Mouse (Mus musculus) erythroblast, embryonic 14.5 days (primary cell): ENCODE measurements around the gene Nup205. TPM values are rescaled to one million over a fixed set of nuclear protein-coding genes. Genes with fewer than 3 reads are reported as not detected.

Experiments
- H3K27me3 ChIP-seq: 2 replicates; pipeline ENCODE4 v1.6.1; 2012; ENCODE audit warnings: inconsistent platforms; ENCODE audit not compliant: control insufficient read depth
- H3K36me3 ChIP-seq: 2 replicates; pipeline ENCODE4 v1.6.1; 2012; ENCODE audit warnings: mild to moderate bottlenecking, inconsistent platforms; ENCODE audit not compliant: control insufficient read depth
- H3K4me1 ChIP-seq: 2 replicates; pipeline ENCODE4 v1.6.1; 2012; ENCODE audit warnings: inconsistent platforms; ENCODE audit not compliant: control insufficient read depth
- H3K4me3 ChIP-seq: replicated peaks from 2 replicates; pipeline ENCODE3; 2012; ENCODE audit warnings: moderate library complexity, mild to moderate bottlenecking, inconsistent platforms
- H3K9me3 ChIP-seq: 2 replicates; pipeline ENCODE4 v1.6.1; 2012; ENCODE audit warnings: low read length, inconsistent platforms, mixed read lengths; ENCODE audit not compliant: control insufficient read depth
- GATA1 ChIP-seq: IDR thresholded peaks from 2 replicates; pipeline ENCODE4 v1.6.1; 2012; ENCODE audit warnings: low read length, inconsistent platforms, mixed read lengths
- TAL1 ChIP-seq: IDR thresholded peaks from 3 replicates; pipeline ENCODE4 v1.6.1; 2012; ENCODE audit warnings: low read length, inconsistent platforms, mixed read lengths
- polyA plus RNA-seq: library from polyadenylated mRNA; stranded (reverse); fragments of >175 nt; gene quantifications from 2 replicates; pipeline ENCODE4 v1.2.3, GENCODE M21; 2012

Nup205 gene
- polyA plus RNA-seq, 1 experiment: 0.25 TPM

DNA sequence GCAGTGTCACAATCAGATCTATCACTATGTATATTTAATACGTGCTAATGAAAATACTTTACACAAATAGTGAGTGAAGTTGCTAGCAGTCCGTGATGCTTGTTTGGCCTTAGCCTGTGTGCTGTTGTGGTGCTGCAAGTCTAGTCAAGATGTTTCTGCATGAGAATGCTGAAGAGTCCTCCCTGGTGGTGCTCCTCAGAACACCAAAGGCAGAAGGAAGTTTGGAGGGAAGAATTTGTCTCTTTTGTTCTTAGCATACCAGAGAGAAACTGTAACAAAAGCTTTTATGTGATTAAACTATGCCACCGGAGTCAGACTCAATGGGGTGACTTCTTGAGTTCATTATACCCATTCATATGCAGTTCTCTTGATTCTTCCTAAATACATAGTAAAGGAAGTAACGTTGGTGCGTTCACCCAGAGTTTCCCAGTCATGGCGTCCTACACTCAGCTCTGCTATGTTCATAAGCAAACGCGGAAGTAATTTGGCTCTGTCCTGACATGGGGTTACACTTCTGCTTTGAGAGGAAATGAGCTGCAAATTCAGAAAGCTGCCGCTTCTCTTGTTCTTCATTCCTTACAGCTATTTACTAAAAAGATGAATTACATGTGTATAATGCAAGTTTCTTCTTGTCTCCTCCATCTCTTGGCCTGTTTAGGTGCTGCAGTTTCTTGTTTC lies 59.0 kb downstream of the Nup205 start:
- Histone ChIP-seq H3K4me3 (no peak overlapping the region), H3K36me3 (peaks cover 93% of the 10 kb centered on the region), H3K27me3 (no peaks in the 10 kb centered on the region), H3K4me1 (no peaks in the 10 kb centered on the region), H3K9me3 (no peaks in the 10 kb centered on the region)
- no peak for TF ChIP-seq TAL1
- no peak for TF ChIP-seq GATA1

DNA sequence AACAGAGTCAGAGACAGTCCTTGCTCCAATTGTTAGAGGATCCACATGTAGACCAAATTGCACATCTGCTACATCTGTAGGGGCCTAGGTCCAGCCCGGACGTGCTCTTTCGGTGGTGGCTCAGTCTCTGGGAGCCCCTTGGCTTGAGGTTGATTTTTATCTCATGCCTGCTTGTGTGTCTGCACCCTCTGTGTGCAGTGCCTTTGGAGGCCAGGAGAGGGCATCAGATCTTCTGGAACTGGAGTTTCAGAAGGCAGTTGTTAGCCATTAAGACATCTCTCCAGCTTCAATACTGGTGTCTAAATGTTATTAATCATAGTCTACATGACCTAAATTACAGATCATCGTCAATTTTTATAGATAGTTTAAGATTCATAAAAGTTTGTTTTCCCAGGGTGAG lies 66.0 kb downstream of the Nup205 start:
- Histone ChIP-seq H3K36me3 (peaks cover 86% of the 10 kb centered on the region), H3K4me1 (peaks cover 5% of the 10 kb centered on the region), H3K9me3 (peaks cover 4% of the 10 kb centered on the region), H3K27me3 (no peaks in the 10 kb centered on the region), H3K4me3 (no peak overlapping the region)
- TF ChIP-seq TAL1: no peak
- TF ChIP-seq GATA1: no peak

DNA sequence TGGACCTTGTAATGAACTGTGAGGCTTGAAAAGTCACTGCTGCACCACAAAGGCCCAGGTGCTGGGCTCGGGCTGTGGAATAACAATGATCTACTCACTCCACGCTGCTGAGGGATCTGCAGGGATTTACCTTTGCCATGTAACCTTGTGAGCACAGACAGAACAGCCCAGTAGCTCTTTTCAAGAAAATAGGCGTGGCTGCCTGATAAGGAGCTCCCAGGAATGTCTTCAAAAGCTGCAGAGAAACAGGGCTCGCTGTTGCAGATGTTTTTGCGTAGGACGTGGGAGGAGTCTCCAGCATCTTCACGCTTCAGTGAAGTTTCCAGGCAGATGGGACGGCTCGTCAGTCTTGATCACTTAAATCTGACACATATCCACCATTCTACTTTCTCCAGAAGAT lies 66.8 kb downstream of the Nup205 start:
- peaks cover 78% of the 10 kb centered on the region for H3K36me3 ChIP-seq

DNA sequence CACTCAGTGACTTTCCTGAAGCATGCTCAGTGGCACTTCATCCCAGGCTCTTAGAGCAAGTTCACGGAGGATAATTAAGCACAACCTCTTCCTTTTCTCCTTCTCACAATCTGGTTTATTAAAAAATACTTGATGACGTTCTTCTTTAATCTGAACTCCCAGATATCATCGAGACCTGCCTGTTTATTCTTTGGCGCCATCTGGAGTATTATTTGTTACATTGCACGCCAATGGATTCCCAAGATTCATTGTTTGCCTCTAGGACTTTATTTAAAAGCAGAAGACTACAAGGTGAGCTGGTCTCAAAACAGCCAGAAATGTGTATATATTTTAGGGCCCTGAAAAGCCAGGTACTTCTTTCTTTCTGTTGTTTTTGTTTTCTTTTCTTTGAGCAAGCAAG lies 67.9 kb downstream of the Nup205 start:
- Histone ChIP-seq H3K4me3 (no peak overlapping the region), H3K9me3 (peaks cover 4% of the 10 kb centered on the region), H3K4me1 (peaks cover 5% of the 10 kb centered on the region), H3K27me3 (no peaks in the 10 kb centered on the region), H3K36me3 (peaks cover 70% of the 10 kb centered on the region)
- TF ChIP-seq TAL1: no peak

More for the DNA sequence above, 66.8 kb downstream of the Nup205 start:
- H3K9me3 ChIP-seq: peaks cover 4% of the 10 kb centered on the region
- TF ChIP-seq GATA1: no peak
- no peak for TF ChIP-seq TAL1
- no peaks in the 10 kb centered on the region for H3K27me3 ChIP-seq
- H3K4me1 ChIP-seq: peaks cover 5% of the 10 kb centered on the region
- no peak overlapping the region for H3K4me3 ChIP-seq

DNA sequence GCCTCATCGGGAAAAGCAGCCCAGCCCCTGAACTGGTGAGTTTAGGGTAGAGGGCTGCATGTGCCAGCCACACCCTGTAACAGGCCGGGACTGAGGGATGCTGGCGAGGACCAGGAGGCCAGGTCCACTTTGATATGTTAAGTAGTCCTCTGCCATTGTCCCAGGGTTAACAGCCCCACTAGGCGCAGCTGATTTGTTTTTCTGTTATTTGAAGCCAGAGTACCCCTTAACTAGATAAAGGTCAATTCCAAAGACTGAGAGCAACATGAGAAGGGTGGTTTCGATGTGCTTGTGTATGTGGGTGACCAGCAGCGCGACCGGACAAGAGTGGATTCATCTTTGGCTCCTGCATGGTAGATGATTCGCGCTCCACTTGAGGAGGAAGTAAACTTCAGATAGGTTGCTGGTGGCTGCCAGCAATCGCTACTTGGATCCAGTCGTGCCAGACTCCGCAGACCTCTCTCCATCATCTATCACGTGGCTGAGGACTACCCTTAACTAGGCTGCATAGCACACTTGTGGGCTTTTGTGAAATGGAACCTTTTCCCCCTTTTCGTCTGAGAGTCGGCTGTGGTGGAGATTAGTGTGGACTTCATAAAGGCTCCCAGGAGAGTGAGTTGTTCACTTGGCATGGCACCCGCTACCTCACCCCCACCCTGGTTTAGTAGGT lies 74.7 kb downstream of the Nup205 start:
- no peaks in the 10 kb centered on the region for H3K27me3 ChIP-seq
- peak overlapping the region; percentile 95 for H3K4me3 ChIP-seq
- H3K36me3 ChIP-seq: peaks cover 27% of the 10 kb centered on the region
- H3K9me3 ChIP-seq: no peaks in the 10 kb centered on the region
- H3K4me1 ChIP-seq: peaks cover 51% of the 10 kb centered on the region
- TF ChIP-seq GATA1 (no peak), TAL1 (no peak)

DNA sequence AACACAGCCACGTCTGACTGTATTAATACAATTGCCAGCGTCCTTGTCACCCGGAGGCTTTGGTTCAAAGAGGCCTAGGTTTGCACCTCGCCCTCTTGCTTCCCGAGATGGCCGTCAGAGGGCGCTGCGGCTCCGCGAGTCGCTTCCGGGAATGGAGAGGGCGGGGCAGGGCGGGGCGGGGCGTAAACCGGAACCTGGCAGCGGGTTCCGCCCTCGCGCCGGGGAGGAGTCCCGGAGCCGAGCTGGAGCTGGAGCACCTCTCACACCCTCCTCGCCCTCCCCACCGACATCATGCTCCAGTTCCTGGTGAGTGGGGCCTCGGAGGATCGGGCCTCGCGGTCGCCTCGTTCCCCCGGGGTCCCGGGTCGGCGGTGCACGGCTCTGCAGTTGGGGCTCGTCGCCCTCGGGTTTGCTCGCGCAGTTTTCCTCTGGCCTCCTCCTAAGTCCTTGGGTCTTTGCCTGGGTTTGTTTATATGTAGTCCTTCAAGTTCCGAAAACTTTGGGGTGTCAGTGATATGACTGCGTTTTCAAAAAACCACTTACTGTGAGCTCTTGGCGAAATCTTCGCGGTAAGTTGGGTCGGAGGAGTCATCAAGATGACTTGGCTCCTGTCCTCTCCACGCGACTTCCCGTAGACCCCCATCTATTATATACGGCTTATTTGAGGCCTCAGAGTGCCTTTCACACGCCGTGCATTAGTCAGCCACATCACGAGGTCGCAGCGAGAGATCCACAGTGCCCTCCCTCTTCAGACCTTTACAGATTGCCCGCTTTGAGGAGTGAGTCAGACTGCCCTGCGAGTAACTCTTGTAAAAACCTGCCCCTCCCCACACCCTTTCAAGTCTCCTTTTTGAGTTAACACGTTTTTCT lies 75.5 kb downstream of the Nup205 start:
- no peaks in the 10 kb centered on the region for H3K9me3 ChIP-seq
- H3K4me3 ChIP-seq: peak overlapping the region; percentile 95
- H3K27me3 ChIP-seq: no peaks in the 10 kb centered on the region
- peaks cover 58% of the 10 kb centered on the region for H3K4me1 ChIP-seq
- H3K36me3 ChIP-seq: peaks cover 28% of the 10 kb centered on the region
- TF ChIP-seq TAL1 (no peak), GATA1 (no peak)

DNA sequence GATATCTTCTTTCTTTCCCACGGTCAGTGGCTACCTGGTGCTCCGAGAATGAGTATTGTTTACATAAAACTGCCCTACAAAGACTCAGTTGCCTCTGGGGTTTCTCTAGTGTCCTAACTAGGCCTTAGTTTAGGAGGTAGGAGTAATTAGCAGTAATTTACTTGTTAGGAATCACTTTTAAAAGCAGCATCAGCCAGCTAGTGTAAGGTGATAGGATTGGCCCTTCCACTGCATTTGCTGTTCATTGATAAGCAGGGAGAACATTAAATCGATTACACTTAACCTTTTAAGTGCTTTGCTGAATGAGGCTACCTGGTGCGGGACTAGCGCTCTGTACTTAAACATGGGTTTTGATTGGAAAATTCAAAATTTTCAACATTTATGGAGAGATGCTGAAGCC lies 76.3 kb downstream of the Nup205 start:
- peaks cover 36% of the 10 kb centered on the region for H3K36me3 ChIP-seq
- H3K27me3 ChIP-seq: no peaks in the 10 kb centered on the region
- TF ChIP-seq TAL1 (no peak), GATA1 (no peak)
- H3K4me1 ChIP-seq: peaks cover 66% of the 10 kb centered on the region
- no peaks in the 10 kb centered on the region for H3K9me3 ChIP-seq
- H3K4me3 ChIP-seq: peak overlapping the region; percentile 95

DNA sequence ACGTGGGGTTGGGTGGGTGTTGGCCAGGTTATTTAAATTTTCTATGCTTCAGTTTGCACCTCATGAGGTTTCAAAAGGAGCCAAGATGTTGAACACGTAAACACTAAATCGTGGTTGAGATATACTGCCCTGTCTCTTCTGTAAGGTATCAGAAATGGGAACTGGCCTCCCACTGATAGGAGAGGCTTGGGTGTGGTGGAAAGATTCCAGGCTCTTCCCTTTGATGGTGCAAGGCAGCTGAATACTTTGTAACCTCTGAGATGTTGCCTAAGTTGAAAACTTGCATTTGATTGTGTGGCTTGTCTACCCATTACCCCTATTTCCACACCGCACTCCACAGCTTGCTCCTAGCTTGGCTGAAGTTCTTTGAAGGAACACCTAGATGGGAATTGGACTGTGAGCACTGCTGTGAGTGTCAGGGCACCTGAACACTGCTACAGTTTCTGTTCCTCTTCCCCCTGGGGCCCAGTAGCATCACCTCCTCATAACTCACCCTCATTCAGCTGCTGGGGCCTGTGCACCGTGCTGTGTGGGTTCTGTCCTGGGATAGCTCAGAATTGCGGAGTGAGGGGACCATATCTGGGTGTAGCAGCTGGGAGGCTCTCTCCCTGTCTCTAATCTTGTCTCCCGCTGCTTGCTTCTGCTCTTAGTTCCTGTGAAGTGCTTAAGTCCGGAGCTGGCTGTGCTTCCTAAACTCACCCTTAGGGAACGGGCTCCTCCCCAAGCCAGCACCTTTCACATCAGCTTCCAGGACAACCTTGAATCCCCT lies 77.1 kb downstream of the Nup205 start:
- H3K27me3 ChIP-seq: no peaks in the 10 kb centered on the region
- H3K4me3 ChIP-seq: peak overlapping the region; percentile 95
- peaks cover 74% of the 10 kb centered on the region for H3K4me1 ChIP-seq
- TF ChIP-seq GATA1 (peak; percentile 84), TAL1 (peak; percentile 94)
- no peaks in the 10 kb centered on the region for H3K9me3 ChIP-seq
- peaks cover 44% of the 10 kb centered on the region for H3K36me3 ChIP-seq

DNA sequence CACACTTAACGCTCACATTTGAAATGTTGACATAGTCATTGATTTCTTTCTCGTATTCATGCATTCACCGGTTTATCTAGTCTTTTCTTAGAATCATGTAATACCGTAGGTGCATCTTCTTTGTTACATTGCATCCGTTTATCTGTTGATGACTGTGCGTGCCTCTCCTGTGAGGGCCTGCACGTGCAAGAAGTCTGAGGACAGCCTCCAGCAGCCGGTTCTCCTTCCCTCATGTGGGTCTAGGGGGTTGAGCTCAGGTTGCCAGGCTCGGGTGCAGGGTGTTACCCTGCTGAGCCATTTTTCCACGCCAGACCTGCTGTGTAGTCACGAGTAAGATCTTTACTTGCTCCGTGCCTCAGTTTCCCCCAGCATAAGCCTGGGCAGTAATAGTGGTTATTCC lies 77.8 kb downstream of the Nup205 start:
- Histone ChIP-seq H3K27me3 (no peaks in the 10 kb centered on the region), H3K4me3 (peak overlapping the region; percentile 95), H3K4me1 (peaks cover 81% of the 10 kb centered on the region), H3K9me3 (no peaks in the 10 kb centered on the region), H3K36me3 (peaks cover 50% of the 10 kb centered on the region)
- TF ChIP-seq TAL1 (no peak), GATA1 (no peak)
